Mouse (Mus musculus) E14TG2a.4 (cell line): Measurements from ENCODE around the gene Cnga1.

ENCODE experiments used
- CTCF ChIP-seq: conservative IDR thresholded peaks from 2 replicates; pipeline ENCODE4 v1.5.1; 2014; ENCODE audit warnings: low read length
- NANOG ChIP-seq: IDR thresholded peaks from 2 replicates; pipeline ENCODE4 v1.6.1; 2014; ENCODE audit warnings: borderline replicate concordance, low read length, mixed read lengths
- POU5F1 ChIP-seq: IDR thresholded peaks from 2 replicates; pipeline ENCODE4 v1.6.1; 2014; ENCODE audit warnings: low read length, borderline replicate concordance

DNA sequence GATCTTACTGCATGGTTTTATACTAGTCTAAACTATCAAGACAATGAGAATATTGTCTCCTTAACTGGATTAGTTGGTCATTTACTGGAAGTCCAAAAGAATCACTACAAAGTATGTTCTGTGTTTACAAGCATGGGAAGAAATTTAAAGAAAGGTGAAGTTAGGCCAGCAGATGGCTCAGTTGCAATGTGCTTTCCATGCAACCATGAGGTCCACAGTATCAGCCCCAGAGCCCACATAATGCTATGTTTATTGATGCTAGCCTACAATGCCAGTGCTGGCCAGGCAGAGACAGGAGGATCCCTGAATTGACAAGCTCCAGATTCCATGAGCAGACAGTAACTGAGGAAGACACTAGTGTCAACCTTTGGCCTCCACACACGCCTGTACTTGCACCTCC, 23.1 kb downstream of the Cnga1 start:
- TF ChIP-seq CTCF (no peak), NANOG (no peak), POU5F1 (no peak)
